Mouse (Mus musculus): ENCODE results near the gene Socs5. TPM values are rescaled to one million over a fixed set of nuclear protein-coding genes. Genes with fewer than 3 reads are reported as not detected.

Socs5 gene
- polyA plus RNA-seq, 1 experiment from 2014 or later: 12.6 TPM

GRCm38 (mm10) chr17:87181683-87182346 lies 74.3 kb downstream of the Socs5 start:
- H3K9me3 ChIP-seq (ENCODE audit: control insufficient read depth, low read length): no peaks in the 10 kb centered on the region
- H3K27ac ChIP-seq (ENCODE audit: low read length): no peak overlapping the region
- H3K27me3 ChIP-seq (replicated peaks; ENCODE audit: control insufficient read depth, insufficient read depth, low read length): no peaks in the 10 kb centered on the region
- H3K4me3 ChIP-seq (replicated peaks; ENCODE audit: low read length): no peak overlapping the region
- no peak overlapping the region for H3K9ac ChIP-seq (replicated peaks; ENCODE audit: low read depth, low read length)
- H3K4me2 ChIP-seq (ENCODE audit: low read length): no peak overlapping the region
- H3K4me1 ChIP-seq (replicated peaks; ENCODE audit: control insufficient read depth, insufficient read depth, low read length): peaks cover 10% of the 10 kb centered on the region
- 85% methylated on average over 8 of the region's 8 CpGs for WGBS
- no peaks in the 10 kb centered on the region for H3K36me3 ChIP-seq (ENCODE audit: control insufficient read depth, insufficient read depth)
- ATAC-seq: no peak

GRCm38 (mm10) chr17:87185461-87186066 lies 78.1 kb downstream of the Socs5 start:
- 27% methylated on average over 11 of the region's 11 CpGs for WGBS
- ATAC-seq: no peak
- Histone ChIP-seq H3K36me3 (ENCODE audit: control insufficient read depth, insufficient read depth) (no peaks in the 10 kb centered on the region), H3K9ac (replicated peaks; ENCODE audit: low read depth, low read length) (no peak overlapping the region), H3K9me3 (ENCODE audit: control insufficient read depth, low read length) (no peaks in the 10 kb centered on the region), H3K27me3 (replicated peaks; ENCODE audit: control insufficient read depth, insufficient read depth, low read length) (no peaks in the 10 kb centered on the region), H3K4me1 (replicated peaks; ENCODE audit: control insufficient read depth, insufficient read depth, low read length) (no peaks in the 10 kb centered on the region), H3K4me3 (replicated peaks; ENCODE audit: low read length) (no peak overlapping the region), H3K27ac (ENCODE audit: low read length) (no peak overlapping the region), H3K4me2 (ENCODE audit: low read length) (no peak overlapping the region)

GRCm38 (mm10) chr17:87187005-87187404 lies 79.5 kb downstream of the Socs5 start:
- ATAC-seq: no peak

More at GRCm38 (mm10) chr17:87187005-87187404, 79.5 kb downstream of the Socs5 start:
- no peaks in the 10 kb centered on the region for H3K9me3 ChIP-seq (ENCODE audit: control insufficient read depth, low read length)
- H3K4me3 ChIP-seq (replicated peaks; ENCODE audit: low read length): no peak overlapping the region
- no peak overlapping the region for H3K4me2 ChIP-seq (ENCODE audit: low read length)
- no peaks in the 10 kb centered on the region for H3K36me3 ChIP-seq (ENCODE audit: control insufficient read depth, insufficient read depth)
- no peaks in the 10 kb centered on the region for H3K27me3 ChIP-seq (replicated peaks; ENCODE audit: control insufficient read depth, insufficient read depth, low read length)
- no peak overlapping the region for H3K27ac ChIP-seq (ENCODE audit: low read length)
- H3K9ac ChIP-seq (replicated peaks; ENCODE audit: low read depth, low read length): no peak overlapping the region
- H3K4me1 ChIP-seq (replicated peaks; ENCODE audit: control insufficient read depth, insufficient read depth, low read length): no peaks in the 10 kb centered on the region
- WGBS: 68% methylated on average over 17 of the region's 17 CpGs

Small RNAs within 50 kb of the gene (microRNA-seq; reads per million reads assigned to microRNA genes)
- not detected for gene Gm22346

Other genes starting within 250 kb of the Socs5 start
- gene Tmem247, start 190.3 kb upstream of the Socs5 start, polyA plus RNA-seq (2015; fragmentation: Nextera tagmentation; extraction: Ambion mirVana): not detected in 2 replicates
- not detected in 2 replicates for gene Atp6v1e2, start 159.8 kb upstream of the Socs5 start, polyA plus RNA-seq (2015; fragmentation: Nextera tagmentation; extraction: Ambion mirVana)
- 5.2 and 5.4 TPM in 2 replicates for gene Rhoq, start 144.6 kb upstream of the Socs5 start, polyA plus RNA-seq (2015; fragmentation: Nextera tagmentation; extraction: Ambion mirVana)
- gene Pigf, start 82.3 kb upstream of the Socs5 start, polyA plus RNA-seq (2015; fragmentation: Nextera tagmentation; extraction: Ambion mirVana): 31.2 and 32.4 TPM in 2 replicates
- 239 and 248 TPM in 2 replicates for gene Cript, start 82.1 kb upstream of the Socs5 start, polyA plus RNA-seq (2015; fragmentation: Nextera tagmentation; extraction: Ambion mirVana)
- gene Mcfd2, start 158.3 kb downstream of the Socs5 start, polyA plus RNA-seq (2015; fragmentation: Nextera tagmentation; extraction: Ambion mirVana): 54.1 and 57.0 TPM in 2 replicates
- 3.1 and 3.4 TPM in 2 replicates for gene Ttc7, start 175.2 kb downstream of the Socs5 start, polyA plus RNA-seq (2015; fragmentation: Nextera tagmentation; extraction: Ambion mirVana)